Mouse (Mus musculus) megakaryocyte-erythroid progenitor cell, adult 5-6 weeks (primary cell): ENCODE measurements around the gene Trak1. TPM values are rescaled to one million over a fixed set of nuclear protein-coding genes. Genes with fewer than 3 reads are reported as not detected.

ENCODE experiments used
- ATAC-seq: replicated peaks from 2 replicates; pipeline ENCODE4 v1.8.0; 2016; ENCODE audit warnings: mild to moderate bottlenecking, inconsistent platforms; ENCODE audit not compliant: severe bottlenecking, poor library complexity, low FRiP score, low TSS enrichment
- total RNA-seq, 2 experiments: library from RNA; stranded (forward) in 1 of 2; stranded (reverse) in 1 of 2; fragments of 200-1000, 215-1000 nt in 1 of 2; fragments of >200 nt in 1 of 2; fragmentation: Nextera tagmentation in 1 of 2; gene quantifications; 2 replicates each; pipeline ENCODE4 v1.2.3; 2014 to 2017

Trak1 gene
- total RNA-seq, 2 experiments from 2014 or later = 23.2 to 45.6 TPM

GRCm38 (mm10) chr9:121286325-121286901 lies 10.9 kb upstream of the Trak1 start:
- peak; percentile 55 for ATAC-seq

GRCm38 (mm10) chr9:121291275-121291674 lies 6.0 kb upstream of the Trak1 start:
- no peak for ATAC-seq

GRCm38 (mm10) chr9:121293187-121293586 lies 4.1 kb upstream of the Trak1 start:
- no peak for ATAC-seq

- no peak for ATAC-seq
Measured at GRCm38 (mm10) chr9:121295221-121295620, 2.1 kb upstream of the Trak1 start.

GRCm38 (mm10) chr9:121298065-121298398 lies 730 bp downstream of the Trak1 start:
- ATAC-seq = peak; percentile 1; the same call in 1 of the 2 replicates

- ATAC-seq = peak; percentile 57
Measured at GRCm38 (mm10) chr9:121298411-121299091, 1.2 kb downstream of the Trak1 start.

- no peak for ATAC-seq
Measured at GRCm38 (mm10) chr9:121299223-121299755, 2.0 kb downstream of the Trak1 start.

GRCm38 (mm10) chr9:121299976-121300570 lies 2.8 kb downstream of the Trak1 start:
- ATAC-seq = no peak

GRCm38 (mm10) chr9:121301041-121301920 lies 4.0 kb downstream of the Trak1 start:
- no peak for ATAC-seq

- no peak for ATAC-seq
Measured at GRCm38 (mm10) chr9:121302543-121302942, 5.2 kb downstream of the Trak1 start.

- ATAC-seq = no peak
Measured at GRCm38 (mm10) chr9:121303086-121303485, 5.8 kb downstream of the Trak1 start.

- no peak for ATAC-seq
Measured at GRCm38 (mm10) chr9:121303748-121304147, 6.4 kb downstream of the Trak1 start.

- ATAC-seq = no peak
Measured at GRCm38 (mm10) chr9:121304520-121304919, 7.2 kb downstream of the Trak1 start.

GRCm38 (mm10) chr9:121305456-121305855 lies 8.2 kb downstream of the Trak1 start:
- ATAC-seq = no peak

GRCm38 (mm10) chr9:121309287-121309686 lies 12.0 kb downstream of the Trak1 start:
- ATAC-seq = no peak

- no peak for ATAC-seq
Measured at GRCm38 (mm10) chr9:121310501-121310900, 13.2 kb downstream of the Trak1 start.

GRCm38 (mm10) chr9:121311846-121312236 lies 14.5 kb downstream of the Trak1 start:
- no peak for ATAC-seq

- no peak for ATAC-seq
Measured at GRCm38 (mm10) chr9:121312237-121312891, 15.1 kb downstream of the Trak1 start.

- peak; percentile 85 for ATAC-seq
Measured at GRCm38 (mm10) chr9:121313656-121314374, 16.5 kb downstream of the Trak1 start.
